Mouse (Mus musculus) CH12.LX (cell line): ENCODE measurements around the gene Spag17. TPM values are rescaled to one million over a fixed set of nuclear protein-coding genes. Genes with fewer than 3 reads are reported as not detected.
A peak's percentile ranks its signal among the peaks of the same experiment; 100 is the strongest.

Experiments
- DNase-seq: peaks from one replicate; pipeline ENCODE4 v3.0.0-alpha.2; 2013; ENCODE audit errors: extremely low read depth
- H3K27ac ChIP-seq: 2 replicates; pipeline ENCODE4 v1.5.1; 2012; ENCODE audit warnings: low read depth, mild to moderate bottlenecking, control low read depth, moderate library complexity; ENCODE audit not compliant: insufficient read depth
- H3K27me3 ChIP-seq: replicated peaks from 2 replicates; pipeline ENCODE3; 2012; ENCODE audit warnings: inconsistent platforms
- H3K36me3 ChIP-seq, 2 experiments: replicated peaks in 1 of 2; 2 replicates each; pipeline versions ENCODE3 to v1.6.1; 2012; ENCODE audit warnings: inconsistent platforms in 1 of 2, low read length in 1 of 2, mild to moderate bottlenecking in 1 of 2, mixed read lengths in 1 of 2, moderate library complexity in 1 of 2; ENCODE audit not compliant: control insufficient read depth in 1 of 2, insufficient read depth in 1 of 2
- H3K4me1 ChIP-seq, 2 experiments: 2 replicates each; pipeline ENCODE4 v1.6.1; 2012; ENCODE audit warnings: inconsistent platforms in 1 of 2, moderate library complexity in 1 of 2; ENCODE audit not compliant: insufficient read depth in 2 of 2, control insufficient read depth in 1 of 2
- H3K4me2 ChIP-seq: 2 replicates; pipeline ENCODE4 v1.6.1; 2012; ENCODE audit warnings: low read depth, mild to moderate bottlenecking, control low read depth; ENCODE audit not compliant: poor library complexity, insufficient read depth, severe bottlenecking
- H3K4me3 ChIP-seq, 3 experiments: fragments of 150-350 bp in 1 of 3; sonication (generic) in 1 of 3; replicated peaks in 1 of 3; 2 replicates each; pipeline versions ENCODE3 to v1.5.1; 2011 to 2012; ENCODE audit warnings: low read depth in 2 of 3, low read length in 2 of 3, mild to moderate bottlenecking in 2 of 3, moderate library complexity in 2 of 3, control low read depth in 1 of 3, improper control_type of control experiment in 1 of 3, inconsistent platforms in 1 of 3, mixed read lengths in 1 of 3; ENCODE audit not compliant: poor library complexity in 1 of 3
- H3K79me2 ChIP-seq: replicated peaks from 2 replicates; pipeline ENCODE4 v1.6.1; 2012; ENCODE audit warnings: mild to moderate bottlenecking, moderate library complexity; ENCODE audit not compliant: control insufficient read depth, poor library complexity, insufficient read depth, severe bottlenecking; ENCODE audit errors: extremely low read depth
- H3K9ac ChIP-seq: 2 replicates; pipeline ENCODE4 v1.6.1; 2012; ENCODE audit warnings: low read depth, mild to moderate bottlenecking, control low read depth, moderate library complexity; ENCODE audit not compliant: insufficient read depth
- H3K9me3 ChIP-seq: replicated peaks from 2 replicates; pipeline ENCODE3; 2012; ENCODE audit warnings: low read length, inconsistent platforms, mixed read lengths
- BHLHE40 ChIP-seq: IDR thresholded peaks from 2 replicates; pipeline ENCODE4 v1.6.1; 2011; ENCODE audit warnings: mild to moderate bottlenecking, low read depth, low read length, improper control_type of control experiment
- CTCF ChIP-seq, 2 experiments: IDR thresholded peaks in 1 of 2; conservative IDR thresholded peaks in 1 of 2; 2 replicates each; pipeline ENCODE4 v1.5.1; 2011 to 2012; ENCODE audit warnings: low read depth in 2 of 2, low read length in 2 of 2, improper control_type of control experiment in 1 of 2, inconsistent platforms in 1 of 2, mild to moderate bottlenecking in 1 of 2, moderate library complexity in 1 of 2
- ELF1 ChIP-seq: IDR thresholded peaks from 2 replicates; pipeline ENCODE4 v1.6.1; 2014; ENCODE audit warnings: low read depth, mild to moderate bottlenecking, inconsistent platforms, low read length, improper control_type of control experiment
- ETS1 ChIP-seq: conservative IDR thresholded peaks from 2 replicates; pipeline ENCODE4 v1.6.1; 2012; ENCODE audit warnings: low read depth, mild to moderate bottlenecking, inconsistent platforms, low read length, improper control_type of control experiment, moderate library complexity
- GABPA ChIP-seq: IDR thresholded peaks from 2 replicates; pipeline ENCODE4 v1.6.1; 2012; ENCODE audit warnings: low read depth, low read length, improper control_type of control experiment, inconsistent platforms; ENCODE audit not compliant: insufficient replicate concordance
- HCFC1 ChIP-seq: IDR thresholded peaks from 2 replicates; pipeline ENCODE4 v1.6.1; 2012; ENCODE audit warnings: low read depth, mild to moderate bottlenecking, inconsistent platforms, low read length, improper control_type of control experiment
- IRF4 ChIP-seq: IDR thresholded peaks from 2 replicates; pipeline ENCODE4 v1.6.1; 2014; ENCODE audit warnings: low read depth, mild to moderate bottlenecking, inconsistent platforms, low read length, improper control_type of control experiment
- JUN ChIP-seq: IDR thresholded peaks from 2 replicates; pipeline ENCODE4 v1.6.1; 2011; ENCODE audit warnings: low read depth, mild to moderate bottlenecking, low read length, improper control_type of control experiment, moderate library complexity; ENCODE audit not compliant: insufficient read depth
- JUND ChIP-seq: conservative IDR thresholded peaks from 2 replicates; pipeline ENCODE4 v1.6.1; 2011; ENCODE audit warnings: low read depth, low read length, improper control_type of control experiment
- KAT2A ChIP-seq: IDR thresholded peaks from 2 replicates; pipeline ENCODE4 v1.6.1; 2012; ENCODE audit warnings: low read length, improper control_type of control experiment, inconsistent platforms; ENCODE audit not compliant: insufficient replicate concordance
- MAFK ChIP-seq: IDR thresholded peaks from 2 replicates; pipeline ENCODE4 v1.6.1; 2011; ENCODE audit warnings: low read length, improper control_type of control experiment; ENCODE audit not compliant: insufficient replicate concordance
- MAX ChIP-seq: IDR thresholded peaks from 2 replicates; pipeline ENCODE4 v1.6.1; 2011; ENCODE audit warnings: low read length, improper control_type of control experiment
- MAZ ChIP-seq: IDR thresholded peaks from 2 replicates; pipeline ENCODE4 v1.6.1; 2012; ENCODE audit warnings: low read depth, mild to moderate bottlenecking, inconsistent platforms, low read length, improper control_type of control experiment, moderate library complexity
- MXI1 ChIP-seq: IDR thresholded peaks from 2 replicates; pipeline ENCODE4 v1.6.1; 2011; ENCODE audit warnings: mild to moderate bottlenecking, low read depth, low read length, improper control_type of control experiment
- NELFE ChIP-seq: IDR thresholded peaks from 2 replicates; pipeline ENCODE4 v1.6.1; 2011; ENCODE audit warnings: low read depth, low read length, improper control_type of control experiment
- PAX5 ChIP-seq: IDR thresholded peaks from 2 replicates; pipeline ENCODE4 v1.6.1; 2012; ENCODE audit warnings: low read length, inconsistent platforms, mixed read lengths
- POLR2A ChIP-seq: IDR thresholded peaks from 2 replicates; pipeline ENCODE4 v1.6.1; 2011; ENCODE audit warnings: low read depth, mild to moderate bottlenecking, improper control_type of control experiment, low read length
- RAD21 ChIP-seq: IDR thresholded peaks from 2 replicates; pipeline ENCODE4 v1.6.1; 2011; ENCODE audit warnings: low read depth, mild to moderate bottlenecking, low read length, improper control_type of control experiment, moderate library complexity
- RCOR1 ChIP-seq: conservative IDR thresholded peaks from 2 replicates; pipeline ENCODE4 v1.6.1; 2012; ENCODE audit warnings: low read depth, mild to moderate bottlenecking, inconsistent platforms, low read length, improper control_type of control experiment
- SMC3 ChIP-seq: IDR thresholded peaks from 2 replicates; pipeline ENCODE4 v1.6.1; 2011; ENCODE audit warnings: low read depth, low read length, improper control_type of control experiment
- USF2 ChIP-seq: conservative IDR thresholded peaks from 2 replicates; pipeline ENCODE4 v1.6.1; 2011; ENCODE audit warnings: low read depth, low read length, improper control_type of control experiment
- ZMIZ1 ChIP-seq: IDR thresholded peaks from 2 replicates; pipeline ENCODE4 v1.6.1; 2012; ENCODE audit warnings: low read depth, mild to moderate bottlenecking, inconsistent platforms, low read length, improper control_type of control experiment
- dilution Hi-C: fragments of 300-500 bp; cut with MboI; formaldehyde crosslinking; loops from 2 replicates; pipeline ENCODE4 v1.14.3; 2020; ENCODE audit warnings: low sequenced_read_pairs; ENCODE audit not compliant: extremely low pct_unique_long_range_greater_than_20kb, extremely low pct_ligation_motif_present
- in situ Hi-C: fragments of 300-500 bp; cut with MboI; formaldehyde crosslinking; loops from 3 replicates; pipeline ENCODE4 v1.14.3; 2019; ENCODE audit warnings: low sequenced_read_pairs, low pct_ligation_motif_present, low pct_unique_long_range_greater_than_20kb, mixed read lengths
- polyA plus RNA-seq: library from polyadenylated mRNA; unstranded; fragments of >175 nt; gene quantifications from 2 replicates; pipeline ENCODE4 v1.2.1, GENCODE M21; 2012; ENCODE audit warnings: low read depth; ENCODE audit not compliant: insufficient read length
- total RNA-seq, 2 experiments: library from RNA; depleted of rRNA; stranded (reverse); fragments of 300-350 nt in 1 of 2; fragments of >200 nt in 1 of 2; gene quantifications; 2 replicates each; pipeline ENCODE4 v1.2.3; 2012 to 2014

The Spag17 gene
- total and polyA plus RNA-seq, 3 experiments = not detected

DNA sequence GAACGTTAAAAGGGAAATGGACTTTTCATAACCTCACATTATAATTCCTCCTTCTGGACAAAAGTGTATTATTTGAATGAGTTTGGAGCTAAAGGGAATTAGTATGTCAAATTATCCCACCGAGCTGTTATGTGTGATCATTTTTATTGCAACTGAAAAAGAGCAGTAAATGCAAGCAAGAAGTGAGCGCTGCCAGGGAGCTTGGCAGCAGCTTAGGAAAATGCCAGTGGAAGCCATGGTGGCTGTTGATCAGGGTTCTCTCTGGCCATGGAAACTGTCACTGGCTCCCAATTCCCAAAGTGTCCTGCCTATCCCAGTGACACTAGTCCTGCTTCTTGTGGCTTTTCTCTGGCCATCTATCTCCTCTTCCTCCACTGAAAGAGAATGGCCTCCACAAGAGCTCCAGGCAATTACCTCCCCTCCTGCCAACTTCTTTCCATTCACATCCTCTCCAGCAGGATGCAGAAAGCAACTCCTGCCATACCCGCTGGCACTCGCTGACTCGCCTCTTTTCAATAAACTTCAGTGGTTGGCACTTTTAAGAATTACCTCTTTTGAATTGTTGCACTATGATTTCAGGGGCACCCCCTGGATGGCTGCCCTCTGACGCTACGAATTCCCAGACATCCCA, 28.7 kb downstream of the Spag17 start:
- H3K36me3 ChIP-seq = no peaks in the 10 kb centered on the region
- dilution Hi-C loops = no loop called here
- in situ Hi-C loops = no loop called here
- H3K27ac ChIP-seq = no peak overlapping the region
- H3K79me2 ChIP-seq = no peaks in the 10 kb centered on the region
- no peak for DNase-seq
- no peak overlapping the region for H3K4me3 ChIP-seq
- H3K4me2 ChIP-seq = no peak overlapping the region
- no peak for TF ChIP-seq MAZ
- no peak for TF ChIP-seq MAX
- no peak for TF ChIP-seq PAX5
- no peak for TF ChIP-seq MAFK
- no peak for TF ChIP-seq SMC3
- no peak for TF ChIP-seq BHLHE40
- TF ChIP-seq USF2 = no peak
- no peak for TF ChIP-seq GABPA
- no peak for TF ChIP-seq MXI1
- TF ChIP-seq ELF1 = no peak
- TF ChIP-seq KAT2A = no peak
- TF ChIP-seq JUND = no peak
- no peak for TF ChIP-seq IRF4
- no peak for TF ChIP-seq ZMIZ1
- no peak for TF ChIP-seq CTCF (conservative IDR thresholded peaks at IDR 0.05 in 1 of 2, IDR thresholded peaks at IDR 0.05 in 1 of 2; ENCODE audit: low read depth in 2 of 2, low read length in 2 of 2)
- no peak for TF ChIP-seq ETS1
- TF ChIP-seq POLR2A = no peak
- no peak for TF ChIP-seq JUN
- TF ChIP-seq HCFC1 = no peak
- no peak for TF ChIP-seq NELFE
- no peaks in the 10 kb centered on the region for H3K4me1 ChIP-seq
- H3K9me3 ChIP-seq = no peaks in the 10 kb centered on the region
- H3K27me3 ChIP-seq = no peaks in the 10 kb centered on the region
- H3K9ac ChIP-seq = no peak overlapping the region

DNA sequence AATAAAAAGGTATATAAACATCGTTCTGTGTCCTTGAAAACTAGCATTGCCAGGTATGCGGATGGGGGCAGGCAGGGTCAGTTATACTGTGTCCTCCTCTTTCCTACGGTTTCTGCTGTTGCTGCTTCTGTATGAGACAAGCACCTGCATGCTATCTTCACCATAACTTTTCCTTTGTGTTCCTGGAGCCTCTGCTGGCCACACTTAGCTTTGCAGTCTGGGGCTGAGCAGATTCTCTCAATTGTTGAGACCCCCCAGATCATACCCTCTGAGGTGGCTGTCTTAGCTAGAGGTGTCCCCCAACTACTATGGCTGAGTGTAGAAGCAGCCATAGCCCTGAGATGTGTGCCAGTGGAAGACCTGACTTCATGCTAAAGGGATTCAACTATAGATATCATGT, 37.7 kb downstream of the Spag17 start:
- Histone ChIP-seq H3K4me3 (no peak overlapping the region), H3K27me3 (no peaks in the 10 kb centered on the region), H3K9me3 (no peaks in the 10 kb centered on the region), H3K27ac (no peak overlapping the region), H3K36me3 (no peaks in the 10 kb centered on the region), H3K4me2 (no peak overlapping the region), H3K9ac (no peak overlapping the region), H3K4me1 (no peaks in the 10 kb centered on the region), H3K79me2 (no peaks in the 10 kb centered on the region)
- dilution Hi-C loops = no loop called here
- DNase-seq = no peak
- in situ Hi-C loops = no loop called here
- peak in 1 of 2 experiments; percentile 31; a peak in 2 of 4 replicates for TF ChIP-seq CTCF (conservative IDR thresholded peaks at IDR 0.05 in 1 of 2, IDR thresholded peaks at IDR 0.05 in 1 of 2; ENCODE audit: low read depth in 2 of 2, low read length in 2 of 2)
- no peak for TF ChIP-seq RCOR1
- no peak for TF ChIP-seq NELFE
- peak; percentile 15 for TF ChIP-seq RAD21
